Mouse (Mus musculus) ES-Bruce4 (cell line): ENCODE measurements at regions not wholly inside any gene's neighbourhood (a gene's known extent, or its start where the extent isn't known, plus 50 kb on each side); places are given as distances from the start of the nearest gene placed in this dataset.
A peak's percentile ranks its signal among the peaks of the same experiment; 100 is the strongest.
"Not testable (repeated sequence)": the region's sequence is repeated elsewhere in the genome, so short reads cannot be mapped to it uniquely, and the experiment has no call there.

Experiments used
- H3K27ac ChIP-seq: 2 replicates; pipeline ENCODE4 v1.5.1; 2012; ENCODE audit warnings: low read length, inconsistent platforms; ENCODE audit not compliant: insufficient read depth
- H3K27me3 ChIP-seq: 2 replicates; pipeline ENCODE4 v1.6.1; 2012; ENCODE audit warnings: mild to moderate bottlenecking, low read length, inconsistent platforms; ENCODE audit not compliant: control insufficient read depth, poor library complexity, insufficient read depth, severe bottlenecking
- H3K36me3 ChIP-seq: 2 replicates; pipeline ENCODE4 v1.6.1; 2012; ENCODE audit warnings: inconsistent platforms, mild to moderate bottlenecking, low read length, moderate library complexity; ENCODE audit not compliant: control insufficient read depth, poor library complexity, insufficient read depth, severe bottlenecking
- H3K4me1 ChIP-seq: one replicate; pipeline ENCODE4 v1.8.1; 2011; ENCODE audit warnings: low read length; ENCODE audit not compliant: control insufficient read depth, insufficient read depth
- H3K4me3 ChIP-seq: 2 replicates; pipeline ENCODE4 v1.5.1; 2011; ENCODE audit warnings: low read depth, mild to moderate bottlenecking, low read length
- H3K9ac ChIP-seq: 2 replicates; pipeline ENCODE4 v1.6.1; 2012; ENCODE audit warnings: low read depth, mild to moderate bottlenecking, inconsistent platforms; ENCODE audit not compliant: poor library complexity, severe bottlenecking
- H3K9me3 ChIP-seq: replicated peaks from 2 replicates; pipeline ENCODE4 v1.6.1; 2012; ENCODE audit warnings: mild to moderate bottlenecking, low read length, inconsistent platforms; ENCODE audit not compliant: control insufficient read depth, poor library complexity, insufficient read depth, severe bottlenecking
- CTCF ChIP-seq: IDR thresholded peaks from one replicate; pipeline ENCODE4 v1.8.1; 2011; ENCODE audit warnings: low read depth, low read length
- EP300 ChIP-seq: IDR thresholded peaks from 2 replicates; pipeline ENCODE4 v1.6.1; 2011; ENCODE audit warnings: low read depth, low read length; ENCODE audit not compliant: insufficient read depth
- POLR2A ChIP-seq: IDR thresholded peaks from one replicate; pipeline ENCODE4 v1.8.1; 2011; ENCODE audit warnings: low read length; ENCODE audit not compliant: insufficient read depth

- Histone ChIP-seq H3K4me3 (no peak overlapping the region), H3K4me1 (no peaks in the 10 kb centered on the region), H3K27ac (no peak overlapping the region), H3K36me3 (no peaks in the 10 kb centered on the region), H3K27me3 (no peaks in the 10 kb centered on the region), H3K9ac (no peak overlapping the region), H3K9me3 (peaks cover 3% of the 10 kb centered on the region; the same call in 1 of the 2 replicates)
- no peak for TF ChIP-seq EP300
- no peak for TF ChIP-seq POLR2A
- TF ChIP-seq CTCF = no peak
Measured at GRCm38 (mm10) chr1:181273540-181274204, 61.9 kb upstream of the Wdr26 start.

- H3K9ac ChIP-seq = no peak overlapping the region
- no peak overlapping the region for H3K4me3 ChIP-seq
- H3K9me3 ChIP-seq = no peaks in the 10 kb centered on the region
- H3K4me1 ChIP-seq = no peaks in the 10 kb centered on the region
- H3K36me3 ChIP-seq = no peaks in the 10 kb centered on the region
- no peaks in the 10 kb centered on the region for H3K27me3 ChIP-seq
- no peak overlapping the region for H3K27ac ChIP-seq
- no peak for TF ChIP-seq EP300
- peak; percentile 34 for TF ChIP-seq CTCF
- no peak for TF ChIP-seq POLR2A
Measured at GRCm38 (mm10) chr1:181280826-181281225, 69.0 kb upstream of the Wdr26 start.

- H3K4me3 ChIP-seq, H3K36me3 ChIP-seq, H3K27ac ChIP-seq, H3K27me3 ChIP-seq, H3K9me3 ChIP-seq, H3K9ac ChIP-seq, H3K4me1 ChIP-seq: not testable (repeated sequence)
Measured at GRCm38 (mm10) chr1:181282986-181283385, 69.4 kb upstream of the Cnih3 start.

GRCm38 (mm10) chr1:181283539-181283938 is 68.9 kb upstream of the Cnih3 start:
- not testable (repeated sequence) for H3K4me3 ChIP-seq, H3K27me3 ChIP-seq, H3K4me1 ChIP-seq, H3K9me3 ChIP-seq, H3K9ac ChIP-seq, H3K36me3 ChIP-seq, H3K27ac ChIP-seq

GRCm38 (mm10) chr1:181284301-181285197 is 67.9 kb upstream of the Cnih3 start:
- Histone ChIP-seq H3K27ac (no peak overlapping the region), H3K9me3 (no peaks in the 10 kb centered on the region), H3K4me1 (no peaks in the 10 kb centered on the region), H3K36me3 (no peaks in the 10 kb centered on the region), H3K9ac (no peak overlapping the region), H3K27me3 (no peaks in the 10 kb centered on the region), H3K4me3 (no peak overlapping the region)
- TF ChIP-seq CTCF = no peak
- TF ChIP-seq EP300 = no peak
- TF ChIP-seq POLR2A = no peak

- TF ChIP-seq POLR2A = no peak
- no peak for TF ChIP-seq CTCF
- no peak for TF ChIP-seq EP300
- Histone ChIP-seq H3K27ac (no peak overlapping the region), H3K9me3 (no peaks in the 10 kb centered on the region), H3K4me3 (no peak overlapping the region), H3K27me3 (no peaks in the 10 kb centered on the region), H3K4me1 (no peaks in the 10 kb centered on the region), H3K9ac (no peak overlapping the region), H3K36me3 (no peaks in the 10 kb centered on the region)
Measured at GRCm38 (mm10) chr1:181285600-181285999, 66.8 kb upstream of the Cnih3 start.
